Mouse (Mus musculus): ENCODE data around the gene Cacna1h. TPM values are rescaled to one million over a fixed set of nuclear protein-coding genes. Genes with fewer than 3 reads are reported as not detected.

Cacna1h gene
- polyA plus RNA-seq, 1 experiment from 2014 or later: 10.0 TPM

DNA sequence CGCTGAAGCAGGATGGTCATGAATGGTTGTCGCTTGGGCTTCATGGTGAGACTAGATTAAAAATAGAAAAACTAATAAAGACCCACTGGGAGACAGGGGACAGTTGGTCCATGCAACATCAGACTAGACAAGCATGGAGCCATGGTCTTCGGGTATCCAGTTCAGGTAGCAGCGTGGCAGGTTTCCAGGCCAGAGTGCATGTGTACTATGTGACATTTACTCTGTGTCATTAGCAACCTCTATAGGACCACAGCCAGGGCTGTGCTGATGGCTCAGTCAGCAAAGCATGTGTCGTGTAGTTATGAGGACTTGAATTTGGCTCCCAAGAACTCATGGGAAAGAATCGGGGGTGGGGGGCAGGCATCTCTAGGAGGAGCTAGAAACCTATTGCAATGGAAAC is 93.6 kb downstream of the Cacna1h start:
- Histone ChIP-seq H3K27me3 (ENCODE audit: control insufficient read depth, insufficient read depth, low read depth, low read length) (no peaks in the 10 kb centered on the region), H3K4me2 (ENCODE audit: low read length) (no peak overlapping the region), H3K4me3 (ENCODE audit: low read depth, low read length) (no peak overlapping the region), H3K4me1 (ENCODE audit: control insufficient read depth, insufficient read depth, low read length) (no peaks in the 10 kb centered on the region), H3K9ac (ENCODE audit: low read depth, low read length) (no peak overlapping the region), H3K27ac (ENCODE audit: low read length) (no peak overlapping the region), H3K36me3 (ENCODE audit: control insufficient read depth, insufficient read depth, low read length) (no peaks in the 10 kb centered on the region), H3K9me3 (replicated peaks; ENCODE audit: control insufficient read depth, low read length, poor library complexity, severe bottlenecking) (no peaks in the 10 kb centered on the region)
- WGBS: 91% methylated on average over 6 of the region's 6 CpGs
- no peak for ATAC-seq

GRCm38 (mm10) chr17:25338218-25338617 is 95.4 kb downstream of the Cacna1h start:
- Histone ChIP-seq H3K4me1 (ENCODE audit: control insufficient read depth, insufficient read depth, low read length) (no peaks in the 10 kb centered on the region), H3K9me3 (replicated peaks; ENCODE audit: control insufficient read depth, low read length, poor library complexity, severe bottlenecking) (no peaks in the 10 kb centered on the region), H3K27me3 (ENCODE audit: control insufficient read depth, insufficient read depth, low read depth, low read length) (no peaks in the 10 kb centered on the region), H3K36me3 (ENCODE audit: control insufficient read depth, insufficient read depth, low read length) (no peaks in the 10 kb centered on the region), H3K4me3 (ENCODE audit: low read depth, low read length) (no peak overlapping the region), H3K27ac (ENCODE audit: low read length) (no peak overlapping the region), H3K4me2 (ENCODE audit: low read length) (no peak overlapping the region), H3K9ac (ENCODE audit: low read depth, low read length) (no peak overlapping the region)
- 91% methylated on average over 4 of the region's 4 CpGs for WGBS
- ATAC-seq: no peak

DNA sequence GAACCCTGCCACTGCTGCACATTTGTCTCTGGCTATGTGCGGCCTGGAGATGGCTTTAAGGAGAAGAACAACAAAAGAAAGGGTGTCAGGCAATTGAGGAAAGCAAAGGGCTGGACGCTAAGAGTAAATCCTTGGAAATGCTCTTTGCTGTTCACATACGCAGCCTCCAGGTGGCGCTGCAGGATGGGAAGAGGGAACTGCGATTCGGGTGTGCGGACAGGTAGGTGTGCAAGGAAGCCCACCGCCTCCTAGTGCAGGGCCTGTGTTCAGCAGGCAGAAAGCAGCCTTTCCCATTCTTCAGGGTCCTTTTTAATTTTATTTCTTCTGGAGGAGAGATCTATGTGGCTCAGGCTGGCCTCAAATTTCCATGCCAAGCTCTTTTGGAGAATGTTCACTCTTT is 99.6 kb downstream of the Cacna1h start:
- under 1% methylated on average over 8 of the region's 8 CpGs for WGBS
- Histone ChIP-seq H3K9ac (ENCODE audit: low read depth, low read length) (peak overlapping the region; percentile 40; the same call in 1 of the 2 replicates), H3K4me3 (ENCODE audit: low read depth, low read length) (no peak overlapping the region), H3K4me2 (ENCODE audit: low read length) (no peak overlapping the region), H3K27me3 (ENCODE audit: control insufficient read depth, insufficient read depth, low read depth, low read length) (no peaks in the 10 kb centered on the region), H3K4me1 (ENCODE audit: control insufficient read depth, insufficient read depth, low read length) (no peaks in the 10 kb centered on the region), H3K27ac (ENCODE audit: low read length) (no peak overlapping the region), H3K36me3 (ENCODE audit: control insufficient read depth, insufficient read depth, low read length) (no peaks in the 10 kb centered on the region), H3K9me3 (replicated peaks; ENCODE audit: control insufficient read depth, low read length, poor library complexity, severe bottlenecking) (no peaks in the 10 kb centered on the region)
- ATAC-seq: no peak

GRCm38 (mm10) chr17:25332321-25332720 is 101.3 kb downstream of the Cacna1h start:
- Histone ChIP-seq H3K4me3 (ENCODE audit: low read depth, low read length) (no peak overlapping the region), H3K4me1 (ENCODE audit: control insufficient read depth, insufficient read depth, low read length) (no peaks in the 10 kb centered on the region), H3K4me2 (ENCODE audit: low read length) (no peak overlapping the region), H3K9ac (ENCODE audit: low read depth, low read length) (no peak overlapping the region), H3K27ac (ENCODE audit: low read length) (no peak overlapping the region), H3K9me3 (replicated peaks; ENCODE audit: control insufficient read depth, low read length, poor library complexity, severe bottlenecking) (no peaks in the 10 kb centered on the region), H3K36me3 (ENCODE audit: control insufficient read depth, insufficient read depth, low read length) (no peaks in the 10 kb centered on the region), H3K27me3 (ENCODE audit: control insufficient read depth, insufficient read depth, low read depth, low read length) (no peaks in the 10 kb centered on the region)
- 79% methylated on average over 9 of the region's 9 CpGs for WGBS
- no peak for ATAC-seq

Other genes with a start within 250 kb of the Cacna1h start
- gene BC003965, start 249.2 kb downstream of the Cacna1h start, polyA plus RNA-seq (2015; fragmentation: Nextera tagmentation; extraction: Ambion mirVana): 33.7 and 33.8 TPM in 2 replicates
- gene Unkl, start 245.4 kb downstream of the Cacna1h start, polyA plus RNA-seq (2015; fragmentation: Nextera tagmentation; extraction: Ambion mirVana): 18.3 and 19.2 TPM in 2 replicates
- 99.8 and 114 TPM in 2 replicates for gene Gnptg, start 193.7 kb downstream of the Cacna1h start, polyA plus RNA-seq (2015; fragmentation: Nextera tagmentation; extraction: Ambion mirVana)
- gene Tsr3, start 193.6 kb downstream of the Cacna1h start, polyA plus RNA-seq (2015; fragmentation: Nextera tagmentation; extraction: Ambion mirVana): 57.4 and 61.2 TPM in 2 replicates
- gene Baiap3, start 177.4 kb downstream of the Cacna1h start, polyA plus RNA-seq (2015; fragmentation: Nextera tagmentation; extraction: Ambion mirVana): 30.2 and 38.1 TPM in 2 replicates
- 489 and 542 TPM in 2 replicates for gene Ube2i, start 159.2 kb downstream of the Cacna1h start, polyA plus RNA-seq (2015; fragmentation: Nextera tagmentation; extraction: Ambion mirVana)
- gene Prss34, start 135.4 kb downstream of the Cacna1h start, polyA plus RNA-seq (2015; fragmentation: Nextera tagmentation; extraction: Ambion mirVana): not detected in 2 replicates
- not detected in 2 replicates for gene Prss28, start 125.1 kb downstream of the Cacna1h start, polyA plus RNA-seq (2015; fragmentation: Nextera tagmentation; extraction: Ambion mirVana)
- not detected in 2 replicates for gene Prss29, start 115.1 kb downstream of the Cacna1h start, polyA plus RNA-seq (2015; fragmentation: Nextera tagmentation; extraction: Ambion mirVana)
- not detected in 2 replicates for gene Tpsab1, start 88.2 kb downstream of the Cacna1h start, polyA plus RNA-seq (2015; fragmentation: Nextera tagmentation; extraction: Ambion mirVana)
- gene Tpsb2, start 67.5 kb downstream of the Cacna1h start, polyA plus RNA-seq (2015; fragmentation: Nextera tagmentation; extraction: Ambion mirVana): 0.23 TPM in 1 of 2 replicates, not detected in the other
- gene Tpsg1, start 64.5 kb downstream of the Cacna1h start, polyA plus RNA-seq (2015; fragmentation: Nextera tagmentation; extraction: Ambion mirVana): 0.29 and 0.88 TPM in 2 replicates
- gene Tekt4, start 20.8 kb upstream of the Cacna1h start, polyA plus RNA-seq (2015; fragmentation: Nextera tagmentation; extraction: Ambion mirVana): 1.5 TPM in 2 replicates
- gene Sstr5, start 63.5 kb upstream of the Cacna1h start, polyA plus RNA-seq (2015; fragmentation: Nextera tagmentation; extraction: Ambion mirVana): 0.88 and 1.4 TPM in 2 replicates
- 10.1 and 16.2 TPM in 2 replicates for gene Sox8, start 136.9 kb upstream of the Cacna1h start, polyA plus RNA-seq (2015; fragmentation: Nextera tagmentation; extraction: Ambion mirVana)
- 20.4 and 20.6 TPM in 2 replicates for gene Lmf1, start 145.3 kb upstream of the Cacna1h start, polyA plus RNA-seq (2015; fragmentation: Nextera tagmentation; extraction: Ambion mirVana)